Mouse (Mus musculus): ENCODE data around the gene Matn3. TPM values are rescaled to one million over a fixed set of nuclear protein-coding genes. Genes with fewer than 3 reads are reported as not detected.
"Not testable (repeated sequence)": the region's sequence is repeated elsewhere in the genome, so short reads cannot be mapped to it uniquely, and the experiment has no call there.

Gene Matn3
- total RNA-seq, 2 experiments from 2014 or later: 0.64 to 0.70 TPM

DNA sequence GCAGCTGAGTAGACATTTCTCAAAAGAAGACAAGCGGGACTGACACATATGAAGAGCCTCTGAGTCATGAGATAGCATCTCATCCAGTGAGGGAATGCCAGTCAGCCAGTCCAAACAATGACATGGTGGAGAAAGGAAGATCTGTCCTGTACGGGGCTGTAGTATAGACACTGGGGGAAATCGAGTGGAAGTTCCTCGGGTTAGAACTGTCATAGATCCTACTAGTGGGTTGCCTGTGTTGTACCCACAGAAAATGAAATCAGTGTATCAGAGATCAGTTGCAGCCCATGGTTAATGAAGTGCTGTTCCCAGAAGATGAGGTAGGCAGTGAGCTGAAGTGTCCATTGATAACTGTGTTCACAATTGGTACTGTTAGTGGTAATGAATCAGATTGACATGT is 19.0 kb upstream of the Matn3 start:
- DNase-seq: no peak
- intact Hi-C loops (cut with DNase I; ENCODE audit: low total_unique reads): no loop called here

GRCm38 (mm10) chr12:8931083-8931482 is 16.6 kb upstream of the Matn3 start:
- DNase-seq: no peak
- intact Hi-C loops (cut with DNase I; ENCODE audit: low total_unique reads): no loop called here

GRCm38 (mm10) chr12:8935349-8935748 is 12.4 kb upstream of the Matn3 start:
- intact Hi-C loops (cut with DNase I; ENCODE audit: low total_unique reads): loop anchor here (5.0 kb wide), 1 partner anchor 43 kb away; no protein-coding TSS in a partner anchor
- DNase-seq: no peak

GRCm38 (mm10) chr12:8936210-8936609 is 11.5 kb upstream of the Matn3 start:
- DNase-seq: not testable (repeated sequence)
- intact Hi-C loops (cut with DNase I; ENCODE audit: low total_unique reads): loop anchor here (5.0 kb wide), 1 partner anchor 44 kb away; no protein-coding TSS in a partner anchor

GRCm38 (mm10) chr12:8939490-8939889 is 8.2 kb upstream of the Matn3 start:
- DNase-seq: no peak
- intact Hi-C loops (cut with DNase I; ENCODE audit: low total_unique reads): loop anchor here (5.0 kb wide), 1 partner anchor 47 kb away; no protein-coding TSS in a partner anchor

- intact Hi-C loops (cut with DNase I; ENCODE audit: low total_unique reads): no loop called here
- DNase-seq: no peak
Observed at GRCm38 (mm10) chr12:8940011-8941005, 7.4 kb upstream of the Matn3 start.

GRCm38 (mm10) chr12:8941131-8941615 is 6.6 kb upstream of the Matn3 start:
- intact Hi-C loops (cut with DNase I; ENCODE audit: low total_unique reads): no loop called here
- DNase-seq: no peak

- no peak for DNase-seq
- intact Hi-C loops (cut with DNase I; ENCODE audit: low total_unique reads): no loop called here
Observed at GRCm38 (mm10) chr12:8941699-8942392, 5.9 kb upstream of the Matn3 start.

DNA sequence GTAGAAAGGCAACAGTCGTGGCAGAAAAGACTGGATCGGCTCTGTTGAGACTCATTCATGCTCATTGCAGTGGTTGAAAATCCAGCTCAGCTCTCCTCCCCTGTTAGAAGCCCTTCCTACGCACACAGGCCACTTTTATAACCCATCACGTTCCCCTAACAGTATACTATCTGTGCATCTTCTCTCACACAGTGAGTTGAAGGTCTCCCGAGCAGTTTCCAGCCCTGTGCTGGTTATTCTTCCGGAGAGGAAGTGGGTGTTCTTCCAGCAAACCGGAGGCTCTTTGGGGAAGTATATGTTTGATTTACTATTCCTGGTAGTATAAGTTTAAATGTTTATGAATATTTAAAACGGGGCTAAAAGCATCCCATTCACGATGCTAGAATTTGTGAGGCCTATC is 566 bp upstream of the Matn3 start:
- intact Hi-C loops (cut with DNase I; ENCODE audit: low total_unique reads): no loop called here
- no peak for DNase-seq

- DNase-seq: no peak
- intact Hi-C loops (cut with DNase I; ENCODE audit: low total_unique reads): no loop called here
Observed at GRCm38 (mm10) chr12:8953136-8953535, 5.4 kb downstream of the Matn3 start.

DNA sequence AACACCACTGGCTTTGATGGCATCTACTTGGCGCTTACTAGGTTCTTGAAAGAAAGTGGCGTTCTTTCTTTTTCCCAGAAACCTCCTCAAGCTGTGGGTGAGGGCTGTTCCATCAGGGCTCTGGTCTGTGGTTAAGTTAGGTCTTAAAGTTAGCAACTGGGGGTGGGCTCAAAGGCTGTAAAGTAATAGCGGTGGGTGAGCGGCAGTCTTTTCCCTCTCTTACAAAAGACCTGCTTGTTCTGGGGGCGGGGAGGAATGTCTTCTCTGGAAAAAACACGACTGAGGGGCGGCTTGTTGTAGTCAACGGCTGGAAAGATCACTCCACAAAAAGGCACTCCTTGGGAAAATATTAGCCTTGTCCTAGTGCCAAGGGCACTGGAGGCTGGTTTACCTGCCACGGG is 6.4 kb downstream of the Matn3 start:
- no peak for DNase-seq
- intact Hi-C loops (cut with DNase I; ENCODE audit: low total_unique reads): no loop called here

DNA sequence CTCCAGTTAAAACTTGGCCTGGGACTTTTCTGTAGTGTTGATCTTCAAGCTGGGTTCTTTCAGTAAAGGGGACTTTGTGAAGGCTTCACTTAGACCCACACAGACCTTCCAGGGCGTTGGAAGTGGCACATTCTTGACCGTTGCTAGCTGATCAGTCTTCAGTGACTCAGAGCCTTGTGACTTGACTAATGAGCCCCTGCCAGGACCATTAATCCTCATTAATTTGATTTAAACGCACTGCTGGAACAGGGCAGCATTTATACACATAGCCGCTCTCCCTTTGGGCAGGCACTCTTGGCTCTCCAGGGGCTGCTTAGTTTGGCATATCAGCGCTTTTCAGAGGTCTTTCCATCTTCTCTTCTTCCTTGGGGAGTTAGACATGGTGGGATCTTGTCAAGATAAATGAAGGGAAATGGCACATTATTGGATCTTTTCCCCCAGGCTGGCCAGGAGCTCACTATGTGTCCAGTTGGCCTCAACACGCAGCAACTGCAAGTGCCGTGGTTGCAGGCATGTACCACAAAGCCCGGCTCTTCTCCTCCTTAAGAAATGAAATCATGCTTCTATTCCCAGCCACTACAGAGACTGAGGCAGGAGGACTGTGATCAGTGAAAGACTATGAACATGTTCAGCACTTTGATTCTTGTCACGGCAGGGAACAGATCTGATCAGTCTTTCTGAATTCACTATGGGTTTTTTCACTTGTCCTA is 14.0 kb downstream of the Matn3 start:
- no peak for DNase-seq
- intact Hi-C loops (cut with DNase I; ENCODE audit: low total_unique reads): no loop called here

GRCm38 (mm10) chr12:8969828-8970227 is 22.1 kb downstream of the Matn3 start:
- DNase-seq: peak; percentile 71
- intact Hi-C loops (cut with DNase I; ENCODE audit: low total_unique reads): no loop called here

GRCm38 (mm10) chr12:8973820-8974465 is 26.2 kb downstream of the Matn3 start, which contains the start of gene Wdr35:
Wdr35 (plus strand) TSS chr12:8973892.
- intact Hi-C loops (cut with DNase I; ENCODE audit: low total_unique reads): no loop called here

DNA sequence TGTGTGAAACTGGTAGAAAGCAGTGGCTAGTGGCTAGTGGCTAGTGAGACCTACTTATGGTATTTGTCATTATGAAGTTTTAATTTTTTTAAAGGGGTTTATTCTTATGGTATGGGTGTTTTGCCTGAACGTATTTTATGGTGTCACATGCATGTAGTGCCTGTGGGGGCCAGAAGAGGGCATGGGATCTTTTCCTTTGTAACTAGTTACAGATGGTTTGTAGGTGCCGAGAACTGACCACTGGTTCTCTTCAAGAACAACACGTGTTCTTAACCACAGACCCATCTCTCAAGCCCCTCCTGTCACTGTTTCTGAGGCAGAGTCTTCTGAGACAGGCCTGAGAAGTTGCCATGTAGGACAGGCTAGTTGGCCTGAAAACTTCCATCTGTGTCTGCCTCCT is 27.3 kb downstream of the Matn3 start:
- DNase-seq: no peak
- intact Hi-C loops (cut with DNase I; ENCODE audit: low total_unique reads): no loop called here

More at GRCm38 (mm10) chr12:8973820-8974465, 26.2 kb downstream of the Matn3 start, which contains the start of gene Wdr35:
- peak; percentile 94 for DNase-seq

DNA sequence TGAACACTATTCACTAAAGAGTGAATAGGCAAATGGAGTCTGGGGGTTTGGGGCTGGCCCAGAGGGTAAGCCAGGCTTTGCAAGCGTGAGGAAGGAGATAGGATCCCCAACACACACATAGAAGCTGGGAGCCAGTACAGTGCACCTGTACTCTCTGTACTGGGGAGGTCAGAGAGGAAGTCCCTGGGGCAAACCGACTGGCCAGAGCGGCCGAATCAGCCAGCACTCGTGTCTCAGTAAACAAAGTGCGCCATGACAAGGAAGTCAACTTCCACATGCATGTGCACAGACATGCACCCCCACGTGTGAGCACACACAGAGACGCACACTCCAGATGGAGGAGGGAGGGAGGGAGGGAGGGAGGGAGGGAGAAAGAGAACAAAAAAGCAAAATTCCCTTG is 45.5 kb downstream of the Matn3 start:
- intact Hi-C loops (cut with DNase I; ENCODE audit: low total_unique reads): no loop called here
- no peak for DNase-seq

- no peak for DNase-seq
- intact Hi-C loops (cut with DNase I; ENCODE audit: low total_unique reads): no loop called here
Observed at GRCm38 (mm10) chr12:8998318-8998717, 50.6 kb downstream of the Matn3 start.

DNA sequence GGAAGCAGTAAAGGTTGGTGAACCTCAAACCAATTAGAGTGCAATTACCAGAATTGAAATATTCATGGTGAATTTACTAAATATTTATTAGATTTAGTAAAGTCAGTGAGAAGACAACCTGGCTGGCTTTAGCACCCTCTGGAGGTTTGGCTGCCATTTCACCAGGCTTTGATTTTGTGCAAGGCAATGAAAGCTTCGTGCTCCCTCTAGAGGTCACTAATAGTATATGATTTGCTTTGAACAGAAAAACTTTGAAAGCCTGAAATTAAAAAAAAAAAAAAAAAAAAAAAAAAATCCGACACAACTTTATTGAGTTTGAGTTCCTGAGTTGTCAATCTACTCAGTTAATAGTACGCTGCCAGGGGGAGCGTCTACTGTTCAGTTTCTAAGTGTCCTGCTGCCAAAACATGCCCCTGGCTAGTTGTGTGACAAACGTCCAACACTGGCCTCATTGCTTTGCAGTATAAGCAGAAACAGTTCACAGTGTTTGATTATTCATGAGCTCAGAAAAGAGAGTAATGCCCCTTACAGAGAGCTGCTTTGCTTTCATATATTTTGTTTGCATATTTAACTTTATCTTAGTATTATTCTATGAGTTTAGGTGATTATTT is 54.4 kb downstream of the Matn3 start:
- intact Hi-C loops (cut with DNase I; ENCODE audit: low total_unique reads): loop anchor here (5.0 to 10.0 kb wide), 2 partner anchors 110 to 237 kb away; no protein-coding TSS in a partner anchor
- peak; percentile 58 for DNase-seq
